Comparison of ENCODE assay signal across 20 mouse cellular contexts in genomic region chr16:95421235-95421886, GRCm38 (mm10).
DNase-seq lines count a peak whose midpoint lies in the region; ATAC-seq and TF ChIP-seq lines count a peak whose summit lies in the region.
"Had no signal": no experiment of that assay in that cellular context is flagged by ENCODE, and none has a peak within 500 bp of the region (broad histone marks: within the 10 kb centered on the region; RNA-seq: fewer than 3 reads in every experiment).

No protein-coding gene starts in this region.

- H3K27ac ChIP-seq in heart, postnatal 0 days (ENCODE audit: low read depth): no peak overlapping the region
- H3K27ac ChIP-seq in thymus, adult 2 months (ENCODE audit: control insufficient read depth, insufficient read depth, low read length): no peak overlapping the region
- H3K27ac ChIP-seq: kidney, postnatal 0 days; layer of hippocampus, adult 2 months; liver, embryonic 12.5 days; lung, embryonic 15.5 days; neural tube, embryonic 15.5 days had no signal

- intact Hi-C loops in heart, postnatal 36 days (cut with DNase I): no loop called here

- no peaks in the 10 kb centered on the region for H3K9me3 ChIP-seq in heart, postnatal 0 days (replicated peaks; ENCODE audit: control insufficient read depth, low read length)
- H3K9me3 ChIP-seq: G1E; liver, embryonic 12.5 days; lung, embryonic 15.5 days; neural tube, embryonic 15.5 days had no signal

- no peak overlapping the region for H3K9ac ChIP-seq in heart, postnatal 0 days (replicated peaks; ENCODE audit: low read depth, low read length)
- H3K9ac ChIP-seq: liver, embryonic 12.5 days; lung, embryonic 15.5 days; neural tube, embryonic 15.5 days had no signal

- TF ChIP-seq POLR2A in thymus, adult 2 months (IDR thresholded peaks at IDR 0.05; ENCODE audit: control insufficient read depth, extremely low read depth, insufficient read depth, low read length, poor library complexity): no peak

- no peaks in the 10 kb centered on the region for H3K36me3 ChIP-seq in heart, postnatal 0 days (replicated peaks; ENCODE audit: control insufficient read depth, insufficient read depth, low read length)
- no peaks in the 10 kb centered on the region for H3K36me3 ChIP-seq in thymus, adult 2 months (ENCODE audit: control insufficient read depth, insufficient read depth, low read length)
- H3K36me3 ChIP-seq: liver, embryonic 12.5 days; lung, embryonic 15.5 days; neural tube, embryonic 15.5 days had no signal

- no peak overlapping the region for H3K4me3 ChIP-seq in heart, postnatal 0 days (ENCODE audit: low read depth, low read length)
- H3K4me3 ChIP-seq in thymus, adult 2 months (ENCODE audit: control insufficient read depth, insufficient read depth, low read length): no peak overlapping the region
- H3K4me3 ChIP-seq: layer of hippocampus, adult 2 months; liver, embryonic 12.5 days; lung, embryonic 15.5 days; myocyte; neural tube, embryonic 15.5 days had no signal

- no peak overlapping the region for H3K4me2 ChIP-seq in heart, postnatal 0 days (ENCODE audit: low read depth, low read length)
- H3K4me2 ChIP-seq: liver, embryonic 12.5 days; lung, embryonic 15.5 days; neural tube, embryonic 15.5 days had no signal

- peaks cover 17% of the 10 kb centered on the region for H3K4me1 ChIP-seq in heart, postnatal 0 days (ENCODE audit: control insufficient read depth, insufficient read depth)
- H3K4me1 ChIP-seq in thymus, adult 2 months (replicated peaks; ENCODE audit: control insufficient read depth, insufficient read depth, low read length): no peaks in the 10 kb centered on the region
- H3K4me1 ChIP-seq: liver, embryonic 12.5 days; lung, embryonic 15.5 days; neural tube, embryonic 15.5 days had no signal

- TF ChIP-seq CTCF in heart, postnatal 0 days (IDR thresholded peaks at IDR 0.05; ENCODE audit: low read depth): no peak
- no peak for TF ChIP-seq CTCF in thymus, adult 2 months (IDR thresholded peaks at IDR 0.05; ENCODE audit: borderline replicate concordance, control insufficient read depth, extremely low read depth, insufficient read depth, low read length, poor library complexity)

- DNase-seq in heart, postnatal 0 days (ENCODE audit: low spot score): peak; percentile 51
- no peak for DNase-seq in heart, postnatal 36 days
- peak; percentile 65 for DNase-seq in 416B (ENCODE audit: low read depth)
- peak; percentile 51 for DNase-seq in NIH3T3 (ENCODE audit: low read depth)
- DNase-seq in testis, postnatal 14 days (ENCODE audit: low spot score): no peak
- DNase-seq in thymus, adult 2 months: no peak
- DNase-seq: cerebellum, adult 11-12 months; cerebellum, postnatal 25 days; heart, postnatal 4 days; kidney, adult 11 months; thymus, postnatal 14 days had no signal

- no peak for ATAC-seq in heart, postnatal 0 days (ENCODE audit: insufficient read depth, low read depth)
- peak; percentile 62 for ATAC-seq in megakaryocyte, adult 5-6 weeks (ENCODE audit: poor library complexity, severe bottlenecking)
- ATAC-seq: CD4-positive, CD25-positive, alpha-beta regulatory T cell, adult 4 months; liver, embryonic 12.5 days had no signal

- 68% methylated on average over 7 of the region's 7 CpGs for WGBS in heart, postnatal 0 days
- 91% methylated on average over 7 of the region's 7 CpGs for WGBS in thymus, adult 2 months

- TF ChIP-seq EP300 in heart, postnatal 0 days (IDR thresholded peaks at IDR 0.05; ENCODE audit: low read depth): no peak

- no peaks in the 10 kb centered on the region for H3K27me3 ChIP-seq in heart, postnatal 0 days (ENCODE audit: control insufficient read depth, insufficient read depth, low read length)
- no peaks in the 10 kb centered on the region for H3K27me3 ChIP-seq in thymus, adult 2 months (ENCODE audit: control insufficient read depth, insufficient read depth, low read length)
- H3K27me3 ChIP-seq: liver, embryonic 12.5 days; lung, embryonic 15.5 days; neural tube, embryonic 15.5 days had no signal

Comparison
In these comparisons a context has a peak if more than half of its experiments do, and no peak if none do; other contexts are left out.
1. DNase-seq: peak in heart, postnatal 0 days (single experiment), 416B (single experiment) and NIH3T3 (single experiment); none in heart, postnatal 36 days (0 of 2), testis, postnatal 14 days (single experiment) and thymus, adult 2 months (single experiment).